Mouse (Mus musculus) MEL (cell line): ENCODE results near the gene Ap5s1. TPM values are rescaled to one million over a fixed set of nuclear protein-coding genes. Genes with fewer than 3 reads are reported as not detected.

Experiments used
- DNase-seq: peaks from one replicate; pipeline ENCODE4 v3.0.0; 2011; ENCODE audit warnings: low read depth, low spot score
- H3K27ac ChIP-seq: 2 replicates; pipeline ENCODE4 v1.5.1; 2012; ENCODE audit warnings: low read depth, mild to moderate bottlenecking, control low read depth, low read length, moderate library complexity; ENCODE audit not compliant: control insufficient read depth
- H3K27me3 ChIP-seq, 2 experiments: fragments of 150-350 bp in 1 of 2; sonication (generic) in 1 of 2; 2 replicates each; pipeline ENCODE4 v1.6.1; 2012; ENCODE audit warnings: low read length in 2 of 2, mild to moderate bottlenecking in 2 of 2, improper control_type of control experiment in 1 of 2, moderate library complexity in 1 of 2; ENCODE audit not compliant: insufficient read depth in 2 of 2, control insufficient read depth in 1 of 2
- H3K36me3 ChIP-seq, 2 experiments: 2 replicates each; pipeline ENCODE4 v1.6.1; 2012 to 2014; ENCODE audit warnings: low read length in 2 of 2, improper control_type of control experiment in 1 of 2, inconsistent platforms in 1 of 2, mild to moderate bottlenecking in 1 of 2; ENCODE audit not compliant: insufficient read depth in 2 of 2, control insufficient read depth in 1 of 2
- H3K4me1 ChIP-seq, 2 experiments: fragments of 150-350 bp in 1 of 2; sonication (generic) in 1 of 2; 2 replicates each; pipeline ENCODE4 v1.6.1; 2012; ENCODE audit warnings: low read length in 2 of 2, improper control_type of control experiment in 1 of 2, mild to moderate bottlenecking in 1 of 2; ENCODE audit not compliant: insufficient read depth in 2 of 2, control insufficient read depth in 1 of 2
- H3K4me3 ChIP-seq, 2 experiments: fragments of 150-350 bp in 1 of 2; sonication (generic) in 1 of 2; 2 replicates each; pipeline ENCODE4 v1.5.1; 2012; ENCODE audit warnings: low read depth in 2 of 2, low read length in 2 of 2, mild to moderate bottlenecking in 2 of 2, moderate library complexity in 2 of 2, control low read depth in 1 of 2, improper control_type of control experiment in 1 of 2; ENCODE audit not compliant: control insufficient read depth in 1 of 2, insufficient read depth in 1 of 2
- H3K79me2 ChIP-seq: 2 replicates; pipeline ENCODE4 v1.6.1; 2012; ENCODE audit warnings: mild to moderate bottlenecking, low read length, moderate library complexity; ENCODE audit not compliant: control insufficient read depth, poor library complexity, insufficient read depth
- H3K9ac ChIP-seq: 2 replicates; pipeline ENCODE4 v1.6.1; 2012; ENCODE audit warnings: low read depth, mild to moderate bottlenecking, control low read depth, low read length, moderate library complexity; ENCODE audit not compliant: control insufficient read depth, poor library complexity, severe bottlenecking
- H3K9me3 ChIP-seq: fragments of 150-350 bp; sonication (generic); replicated peaks from 2 replicates; pipeline ENCODE4 v1.6.1; 2012; ENCODE audit warnings: mild to moderate bottlenecking, low read length, improper control_type of control experiment, moderate library complexity; ENCODE audit not compliant: insufficient read depth
- CHD1 ChIP-seq: IDR thresholded peaks from 2 replicates; pipeline ENCODE4 v1.6.1; 2012; ENCODE audit warnings: low read depth, mild to moderate bottlenecking, inconsistent platforms, low read length, improper control_type of control experiment
- E2F4 ChIP-seq: IDR thresholded peaks from 2 replicates; pipeline ENCODE4 v1.6.1; 2011; ENCODE audit warnings: low read depth, low read length, improper control_type of control experiment, borderline replicate concordance
- ELF1 ChIP-seq: IDR thresholded peaks from 2 replicates; pipeline ENCODE4 v1.6.1; 2014; ENCODE audit warnings: low read depth, mild to moderate bottlenecking, inconsistent platforms, low read length, improper control_type of control experiment, moderate library complexity
- EP300 ChIP-seq, 2 experiments: IDR thresholded peaks; 2 replicates each; pipeline ENCODE4 v1.6.1; 2011; ENCODE audit warnings: improper control_type of control experiment in 2 of 2, low read length in 2 of 2, low read depth in 1 of 2, mild to moderate bottlenecking in 1 of 2
- GATA1 ChIP-seq: IDR thresholded peaks from 2 replicates; pipeline ENCODE4 v1.6.1; 2011; ENCODE audit warnings: low read depth, low read length, improper control_type of control experiment
- HCFC1 ChIP-seq: IDR thresholded peaks from 2 replicates; pipeline ENCODE4 v1.6.1; 2012; ENCODE audit warnings: low read depth, mild to moderate bottlenecking, inconsistent platforms, low read length, improper control_type of control experiment, moderate library complexity
- JUND ChIP-seq: IDR thresholded peaks from 2 replicates; pipeline ENCODE4 v1.6.1; 2011; ENCODE audit warnings: low read depth, mild to moderate bottlenecking, improper control_type of control experiment, low read length
- KAT2A ChIP-seq: conservative IDR thresholded peaks from 2 replicates; pipeline ENCODE4 v1.6.1; 2012; ENCODE audit warnings: low read depth, low read length, improper control_type of control experiment, inconsistent platforms
- MAX ChIP-seq: IDR thresholded peaks from 2 replicates; pipeline ENCODE4 v1.6.1; 2011; ENCODE audit warnings: low read length, improper control_type of control experiment
- MAZ ChIP-seq: IDR thresholded peaks from 2 replicates; pipeline ENCODE4 v1.6.1; 2012; ENCODE audit warnings: low read depth, mild to moderate bottlenecking, inconsistent platforms, low read length, improper control_type of control experiment
- MYB ChIP-seq: IDR thresholded peaks from 2 replicates; pipeline ENCODE4 v1.6.1; 2011; ENCODE audit warnings: mild to moderate bottlenecking, low read depth, low read length, improper control_type of control experiment
- NELFE ChIP-seq: IDR thresholded peaks from 2 replicates; pipeline ENCODE4 v1.6.1; 2011; ENCODE audit warnings: low read depth, low read length, improper control_type of control experiment
- NRF1 ChIP-seq: IDR thresholded peaks from 2 replicates; pipeline ENCODE4 v1.6.1; 2014; ENCODE audit warnings: low read depth, mild to moderate bottlenecking, inconsistent platforms, low read length, improper control_type of control experiment, moderate library complexity; ENCODE audit not compliant: poor library complexity, insufficient read depth, severe bottlenecking
- POLR2A ChIP-seq, 2 experiments: IDR thresholded peaks; 2 replicates each; pipeline ENCODE4 v1.6.1; 2011 to 2012; ENCODE audit warnings: low read length in 2 of 2, mild to moderate bottlenecking in 2 of 2, control low read depth in 1 of 2, improper control_type of control experiment in 1 of 2, low read depth in 1 of 2, moderate library complexity in 1 of 2; ENCODE audit not compliant: control insufficient read depth in 1 of 2, insufficient read depth in 1 of 2, poor library complexity in 1 of 2
- POLR2AphosphoS2 ChIP-seq: IDR thresholded peaks from 2 replicates; pipeline ENCODE4 v1.6.1; 2011; ENCODE audit warnings: low read length, improper control_type of control experiment
- POLR2AphosphoS5 ChIP-seq: IDR thresholded peaks from 2 replicates; pipeline ENCODE4 v1.6.1; 2012; ENCODE audit warnings: low read depth, borderline replicate concordance, mild to moderate bottlenecking, inconsistent platforms, low read length, moderate library complexity, mixed read lengths
- SIN3A ChIP-seq: IDR thresholded peaks from 2 replicates; pipeline ENCODE4 v1.6.1; 2012; ENCODE audit warnings: low read length, improper control_type of control experiment, inconsistent platforms
- TBP ChIP-seq: IDR thresholded peaks from 2 replicates; pipeline ENCODE4 v1.8.0; 2011; ENCODE audit warnings: low read depth, low read length, improper control_type of control experiment
- USF1 ChIP-seq: IDR thresholded peaks from 2 replicates; pipeline ENCODE4 v1.6.1; 2014; ENCODE audit warnings: low read depth, mild to moderate bottlenecking, inconsistent platforms, low read length, improper control_type of control experiment, moderate library complexity
- ZC3H11A ChIP-seq: IDR thresholded peaks from 2 replicates; pipeline ENCODE4 v1.6.1; 2012; ENCODE audit warnings: low read depth, mild to moderate bottlenecking, inconsistent platforms, low read length, improper control_type of control experiment
- ZKSCAN1 ChIP-seq: IDR thresholded peaks from 2 replicates; pipeline ENCODE4 v1.6.1; 2012; ENCODE audit warnings: low read depth, mild to moderate bottlenecking, inconsistent platforms, low read length, improper control_type of control experiment, moderate library complexity
- ZMIZ1 ChIP-seq: IDR thresholded peaks from 2 replicates; pipeline ENCODE4 v1.6.1; 2012; ENCODE audit warnings: low read depth, mild to moderate bottlenecking, inconsistent platforms, low read length, improper control_type of control experiment, moderate library complexity
- ZNF384 ChIP-seq: IDR thresholded peaks from 2 replicates; pipeline ENCODE4 v1.6.1; 2012; ENCODE audit warnings: low read depth, mild to moderate bottlenecking, inconsistent platforms, low read length, improper control_type of control experiment
- polyA plus RNA-seq, 2 experiments: library from polyadenylated mRNA; stranded (reverse) in 1 of 2; unstranded in 1 of 2; fragments of >175 nt in 1 of 2; fragments of >200 nt in 1 of 2; gene quantifications; 2 replicates each; pipeline versions ENCODE4 v1.2.1 to v1.2.4; 2012; ENCODE audit warnings: low replicate concordance in 2 of 2, low read depth in 1 of 2; ENCODE audit not compliant: insufficient read length in 2 of 2, insufficient read depth in 1 of 2, missing spikeins in 1 of 2
- total RNA-seq: library from RNA; depleted of rRNA; stranded (reverse); fragments of 300-350 nt; gene quantifications from 2 replicates; pipeline ENCODE4 v1.2.3, GENCODE M21; 2012

The Ap5s1 gene
- total and polyA plus RNA-seq, 3 experiments: 9.6 to 12.7 TPM; not detected in 1

GRCm38 (mm10) chr2:131176491-131176890 lies 30.4 kb upstream of the Ap5s1 start:
- Histone ChIP-seq H3K9me3 (no peaks in the 10 kb centered on the region), H3K36me3 (peaks cover 0 to 12% of the 10 kb centered on the region in 2 experiments; a peak in 2 of 4 replicates), H3K27ac (no peak overlapping the region), H3K4me1 (peaks cover 3 to 44% of the 10 kb centered on the region in 2 experiments; a peak in 3 of 4 replicates), H3K79me2 (peaks cover 16% of the 10 kb centered on the region), H3K27me3 (no peaks in the 10 kb centered on the region), H3K4me3 (no peak overlapping the region), H3K9ac (no peak overlapping the region)
- no peak for TF ChIP-seq JUND
- TF ChIP-seq SIN3A: no peak
- no peak for TF ChIP-seq TBP
- TF ChIP-seq NELFE: no peak
- TF ChIP-seq NRF1: no peak
- no peak for TF ChIP-seq USF1
- TF ChIP-seq ELF1: no peak
- no peak for TF ChIP-seq ZC3H11A
- no peak for TF ChIP-seq ZNF384
- TF ChIP-seq GATA1: no peak
- no peak for TF ChIP-seq MAZ
- no peak for DNase-seq

- H3K4me1 ChIP-seq: peaks cover 0 to 33% of the 10 kb centered on the region in 2 experiments; a peak in 2 of 4 replicates
- no peak for TF ChIP-seq HCFC1
- no peak for TF ChIP-seq POLR2A (IDR thresholded peaks at IDR 0.05; ENCODE audit: control insufficient read depth in 1 of 2, insufficient read depth in 1 of 2, low read depth in 1 of 2, low read length in 2 of 2, poor library complexity in 1 of 2)
- TF ChIP-seq ZKSCAN1: no peak
- TF ChIP-seq ZMIZ1: no peak
- no peak for TF ChIP-seq MAX
- TF ChIP-seq, all 39 proteins: peak for 0
- H3K79me2 ChIP-seq: peaks cover 16% of the 10 kb centered on the region
- no peaks in the 10 kb centered on the region for H3K9me3 ChIP-seq
- no peak for DNase-seq
- H3K27ac ChIP-seq: no peak overlapping the region
- H3K36me3 ChIP-seq: peaks cover 0 to 7% of the 10 kb centered on the region in 2 experiments; a peak in 2 of 4 replicates
- no peak overlapping the region for H3K4me3 ChIP-seq
- H3K27me3 ChIP-seq: no peaks in the 10 kb centered on the region
- H3K9ac ChIP-seq: no peak overlapping the region
Measured at GRCm38 (mm10) chr2:131177932-131178331, 28.9 kb upstream of the Ap5s1 start.

DNA sequence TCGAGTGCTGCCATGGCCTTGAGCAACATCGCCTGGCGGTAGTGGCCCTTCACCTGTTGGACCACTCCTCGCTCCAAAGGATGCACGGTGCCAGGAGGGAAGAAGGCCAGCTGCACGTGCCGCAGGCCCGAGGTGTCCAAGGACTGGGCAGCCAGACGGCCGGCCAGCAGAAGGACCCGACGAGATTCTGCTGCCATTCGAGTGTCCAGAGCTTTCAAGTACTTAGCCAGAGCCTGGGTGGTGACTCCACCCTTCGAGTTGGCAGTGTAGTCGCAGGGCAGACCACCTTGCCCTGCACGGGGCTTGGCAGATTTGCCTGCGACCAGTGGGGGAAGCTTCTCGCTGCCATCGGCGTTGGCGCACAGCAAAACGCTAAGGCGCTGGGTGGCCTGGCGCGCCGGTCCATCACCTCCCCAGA lies 28.0 kb upstream of the Ap5s1 start:
- no peaks in the 10 kb centered on the region for H3K9me3 ChIP-seq
- H3K4me1 ChIP-seq: peaks cover 0 to 28% of the 10 kb centered on the region in 2 experiments; a peak in 2 of 4 replicates
- no peak overlapping the region for H3K27ac ChIP-seq
- H3K36me3 ChIP-seq: peaks cover 0 to 7% of the 10 kb centered on the region in 2 experiments; a peak in 2 of 4 replicates
- H3K9ac ChIP-seq: peak overlapping the region; percentile 86
- H3K79me2 ChIP-seq: peaks cover 16% of the 10 kb centered on the region
- TF ChIP-seq MYB (no peak), POLR2AphosphoS5 (no peak), E2F4 (no peak), POLR2AphosphoS2 (no peak), MAX (no peak), POLR2A (IDR thresholded peaks at IDR 0.05; ENCODE audit: control insufficient read depth in 1 of 2, insufficient read depth in 1 of 2, low read depth in 1 of 2, low read length in 2 of 2, poor library complexity in 1 of 2) (no peak), EP300 (IDR thresholded peaks at IDR 0.05; ENCODE audit: low read depth in 1 of 2, low read length in 2 of 2) (no peak), CHD1 (no peak), KAT2A (no peak)
- H3K4me3 ChIP-seq: peak overlapping the region; percentile 88 to 91
- no peaks in the 10 kb centered on the region for H3K27me3 ChIP-seq
- DNase-seq: no peak
